Mouse (Mus musculus) hindbrain, postnatal 0 days (tissue): ENCODE data around the gene Sox21. TPM values are rescaled to one million over a fixed set of nuclear protein-coding genes. Genes with fewer than 3 reads are reported as not detected.

ENCODE experiments used
- ATAC-seq: fragments of 200-750 bp; cut with Nextera tagmentation; 2 replicates; pipeline ENCODE4 v1.8.0; 2017; ENCODE audit warnings: mild to moderate bottlenecking, moderate TSS enrichment, moderate library complexity
- DNase-seq: peaks from one replicate; pipeline ENCODE4 v3.0.0-alpha.2; 2015; ENCODE audit warnings: low spot score
- H3K27ac ChIP-seq: fragments of 300-500 bp; sonication (generic); 2 replicates; pipeline ENCODE4 v1.5.1; 2014; ENCODE audit warnings: mild to moderate bottlenecking
- H3K27me3 ChIP-seq: fragments of 300-500 bp; sonication (generic); 2 replicates; pipeline ENCODE4 v1.6.1; 2014; ENCODE audit warnings: low read length, mixed read lengths; ENCODE audit not compliant: insufficient read depth
- H3K36me3 ChIP-seq: fragments of 300-500 bp; sonication (generic); 2 replicates; pipeline ENCODE4 v1.6.1; 2014; ENCODE audit warnings: low read length, mixed read lengths; ENCODE audit not compliant: insufficient read depth
- H3K4me1 ChIP-seq: fragments of 300-500 bp; sonication (generic); 2 replicates; pipeline ENCODE4 v1.6.1; 2014; ENCODE audit warnings: antibody characterized with exemption, low read length, mixed read lengths; ENCODE audit not compliant: insufficient read depth
- H3K4me2 ChIP-seq: fragments of 300-500 bp; sonication (generic); 2 replicates; pipeline ENCODE4 v1.6.1; 2014; ENCODE audit warnings: low read depth, mild to moderate bottlenecking, low read length, moderate library complexity, mixed read lengths
- H3K4me3 ChIP-seq: fragments of 300-500 bp; sonication (generic); 2 replicates; pipeline ENCODE4 v1.5.1; 2014; ENCODE audit warnings: low read length
- H3K9ac ChIP-seq: fragments of 300-500 bp; sonication (generic); replicated peaks from 2 replicates; pipeline ENCODE4 v1.6.1; 2014; ENCODE audit warnings: mild to moderate bottlenecking, low read length, moderate library complexity, mixed read lengths
- H3K9me3 ChIP-seq: fragments of 300-500 bp; sonication (generic); 2 replicates; pipeline ENCODE4 v1.6.1; 2016; ENCODE audit warnings: low read length, mixed read lengths
- CTCF ChIP-seq: IDR thresholded peaks from 2 replicates; pipeline ENCODE4 v1.5.1; 2016; ENCODE audit warnings: antibody characterized with exemption, control low read depth, low read depth
- WGBS: fragments of 180-500 bp; shearing (Covaris S2); extraction: QIAGEN DNeasy Blood & Tissue Kit; methylation state at CpG from one replicate; pipeline ENCODE4 v1.1.7; 2014; 5-methylcytosine and 5-hydroxymethylcytosine counted together
- polyA plus RNA-seq: library from polyadenylated mRNA; unstranded; fragments of >200 nt; fragmentation: Nextera tagmentation; extraction: Ambion mirVana; gene quantifications from 2 replicates; pipeline ENCODE4 v1.2.1, GENCODE M21; 2015
- total RNA-seq: library from RNA; depleted of rRNA; stranded (reverse); fragments of >200 nt; gene quantifications from 2 replicates; pipeline ENCODE4 v1.2.3, GENCODE M21; 2014

Sox21 gene
- total and polyA plus RNA-seq, 2 experiments from 2014 or later = 4.1 to 15.9 TPM

GRCm38 (mm10) chr14:118225061-118225743, 11.6 kb downstream of the Sox21 start:
- peak overlapping the region; percentile 40; the same call in 1 of the 2 replicates for H3K4me2 ChIP-seq
- H3K9ac ChIP-seq = no peak overlapping the region
- no peak overlapping the region for H3K4me3 ChIP-seq
- peaks cover 26% of the 10 kb centered on the region for H3K27me3 ChIP-seq
- TF ChIP-seq CTCF = no peak
- WGBS = 34% methylated on average over 16 of the region's 16 CpGs
- DNase-seq (no peak), ATAC-seq (no peak)
- no peaks in the 10 kb centered on the region for H3K36me3 ChIP-seq
- no peaks in the 10 kb centered on the region for H3K4me1 ChIP-seq
- no peaks in the 10 kb centered on the region for H3K9me3 ChIP-seq
- no peak overlapping the region for H3K27ac ChIP-seq

GRCm38 (mm10) chr14:118220885-118221284, 15.9 kb downstream of the Sox21 start:
- 83% methylated on average over 1 of the region's 1 CpGs for WGBS
- H3K4me3 ChIP-seq = no peak overlapping the region
- peak; percentile 46 for TF ChIP-seq CTCF

GRCm38 (mm10) chr14:118216826-118217225, 20.0 kb downstream of the Sox21 start:
- no peak overlapping the region for H3K4me2 ChIP-seq
- H3K9ac ChIP-seq = no peak overlapping the region
- no peaks in the 10 kb centered on the region for H3K27me3 ChIP-seq
- H3K9me3 ChIP-seq = no peaks in the 10 kb centered on the region
- no peak for DNase-seq
- no peak for ATAC-seq
- no peak overlapping the region for H3K4me3 ChIP-seq
- no peak overlapping the region for H3K27ac ChIP-seq
- TF ChIP-seq CTCF = no peak
- WGBS = 95% methylated on average over 8 of the region's 8 CpGs
- H3K36me3 ChIP-seq = no peaks in the 10 kb centered on the region
- no peaks in the 10 kb centered on the region for H3K4me1 ChIP-seq

More at GRCm38 (mm10) chr14:118220885-118221284, 15.9 kb downstream of the Sox21 start:
- DNase-seq (no peak), ATAC-seq (no peak)
- Histone ChIP-seq H3K36me3 (no peaks in the 10 kb centered on the region), H3K9me3 (no peaks in the 10 kb centered on the region), H3K4me2 (no peak overlapping the region), H3K4me1 (no peaks in the 10 kb centered on the region), H3K9ac (no peak overlapping the region), H3K27ac (no peak overlapping the region), H3K27me3 (peaks cover 17% of the 10 kb centered on the region)

DNA sequence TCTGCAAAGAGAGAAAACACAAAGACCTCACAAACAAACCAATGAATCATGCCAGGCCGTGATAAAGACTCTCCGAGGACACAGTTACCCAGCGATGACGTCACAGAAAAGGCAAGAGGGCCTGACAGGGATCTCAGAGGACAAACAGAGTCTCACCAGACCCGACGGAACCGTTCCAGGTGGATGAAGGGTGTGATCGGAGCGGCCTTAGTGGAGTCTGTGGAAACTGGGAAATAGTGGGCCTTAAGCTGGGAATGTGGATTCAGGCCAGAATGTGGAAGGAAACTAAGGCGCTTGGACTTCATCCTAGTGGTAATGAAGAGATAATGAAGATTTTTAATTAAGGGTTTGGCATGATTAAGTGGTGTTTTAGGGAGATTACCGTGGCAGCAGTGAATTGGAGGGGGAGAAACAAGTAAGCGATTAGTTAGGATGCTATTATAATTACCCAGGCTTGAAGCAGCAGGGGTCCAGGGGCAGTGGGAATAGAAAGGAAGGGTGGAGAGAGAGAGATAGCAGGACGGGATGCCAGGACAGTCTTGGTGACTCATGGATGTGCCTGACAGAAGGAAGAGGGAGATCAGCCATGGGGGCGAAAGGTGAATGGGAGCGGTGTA, 24.5 kb downstream of the Sox21 start:
- Histone ChIP-seq H3K9ac (no peak overlapping the region), H3K4me2 (no peak overlapping the region), H3K9me3 (no peaks in the 10 kb centered on the region), H3K36me3 (no peaks in the 10 kb centered on the region), H3K27me3 (no peaks in the 10 kb centered on the region), H3K27ac (no peak overlapping the region), H3K4me1 (no peaks in the 10 kb centered on the region), H3K4me3 (no peak overlapping the region)
- ATAC-seq (no peak), DNase-seq (no peak)
- 57% methylated on average over 15 of the region's 15 CpGs for WGBS
- TF ChIP-seq CTCF = no peak

GRCm38 (mm10) chr14:118209642-118210041, 27.2 kb downstream of the Sox21 start:
- peak; percentile 85 for DNase-seq
- Histone ChIP-seq H3K4me3 (no peak overlapping the region), H3K4me2 (no peak overlapping the region), H3K9me3 (no peaks in the 10 kb centered on the region), H3K9ac (no peak overlapping the region), H3K36me3 (no peaks in the 10 kb centered on the region), H3K27me3 (no peaks in the 10 kb centered on the region), H3K4me1 (no peaks in the 10 kb centered on the region), H3K27ac (no peak overlapping the region)
- WGBS = 7% methylated on average over 5 of the region's 5 CpGs
- ATAC-seq = no peak
- TF ChIP-seq CTCF = peak; percentile 66

DNA sequence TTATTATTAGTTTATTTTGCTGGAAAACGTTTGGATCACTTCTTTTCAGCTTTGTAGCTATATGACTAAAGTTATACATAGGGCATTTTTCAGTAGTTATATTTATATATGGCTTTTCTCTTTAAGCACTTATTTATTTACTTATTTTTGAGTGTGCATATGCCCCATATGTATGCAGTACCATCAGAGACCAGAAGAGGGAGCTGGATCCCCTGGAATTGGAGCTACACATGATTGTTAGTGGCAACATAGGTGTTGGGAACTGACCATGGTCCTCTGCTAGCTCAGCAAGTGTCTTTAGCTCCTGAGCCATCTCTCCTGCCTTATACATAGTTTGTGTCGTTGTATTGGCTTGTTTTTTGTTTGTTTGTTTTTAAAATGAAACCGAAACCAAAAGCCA, 29.5 kb downstream of the Sox21 start:
- 81% methylated on average over 3 of the region's 3 CpGs for WGBS
- no peak overlapping the region for H3K4me3 ChIP-seq
- H3K27ac ChIP-seq = no peak overlapping the region
- TF ChIP-seq CTCF = 0 out of 2 replicates have a peak, but pooled peaks have one; percentile 26
- no peak for ATAC-seq
- no peak overlapping the region for H3K4me2 ChIP-seq
- H3K4me1 ChIP-seq = no peaks in the 10 kb centered on the region
- no peaks in the 10 kb centered on the region for H3K27me3 ChIP-seq
- no peak overlapping the region for H3K9ac ChIP-seq
- DNase-seq = no peak
- no peaks in the 10 kb centered on the region for H3K9me3 ChIP-seq
- no peaks in the 10 kb centered on the region for H3K36me3 ChIP-seq

DNA sequence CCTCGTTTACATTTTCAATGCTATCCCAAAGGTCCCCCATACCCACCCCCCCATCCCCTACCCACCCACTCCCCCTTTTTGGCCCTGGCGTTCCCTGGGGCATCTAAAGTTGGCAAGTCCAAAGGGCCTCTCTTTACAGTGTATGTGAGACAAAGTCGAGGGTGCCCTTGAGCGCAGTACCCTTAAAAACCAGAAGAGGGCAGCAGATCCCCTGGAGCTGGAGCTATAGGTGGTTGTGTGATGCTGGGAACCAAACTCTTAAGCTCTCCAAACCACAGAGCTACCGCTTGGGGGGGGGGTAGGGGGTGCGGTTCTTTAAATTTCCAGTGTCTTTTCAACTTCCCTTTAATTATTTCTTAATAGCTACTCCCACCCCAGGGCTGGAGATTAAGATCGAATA, 33.8 kb downstream of the Sox21 start:
- Histone ChIP-seq H3K9me3 (no peaks in the 10 kb centered on the region), H3K27ac (no peak overlapping the region), H3K36me3 (no peaks in the 10 kb centered on the region), H3K9ac (no peak overlapping the region), H3K4me2 (no peak overlapping the region), H3K4me3 (no peak overlapping the region), H3K27me3 (no peaks in the 10 kb centered on the region), H3K4me1 (no peaks in the 10 kb centered on the region)
- ATAC-seq = no peak
- peak; percentile 13; the same call in 1 of the 2 replicates for TF ChIP-seq CTCF
- DNase-seq = no peak
- 75% methylated on average over 7 of the region's 7 CpGs for WGBS
